Mouse (Mus musculus): ENCODE data around the gene Enah.

Enah gene

GRCm38 (mm10) chr1:182019926-182020801 lies at the start of gene Enah:
Enah (minus strand) TSS chr1:182019990.
- DNase-seq (ENCODE audit: low read depth), result no peak

GRCm38 (mm10) chr1:182068136-182068535 lies 48.3 kb upstream of the Enah start:
- no peak for DNase-seq (ENCODE audit: low read depth)

GRCm38 (mm10) chr1:182066527-182067465 lies 47.0 kb upstream of the Enah start:
- no peak for DNase-seq (ENCODE audit: low read depth)

- no peak for DNase-seq (ENCODE audit: low read depth)
These were observed 43.9 kb upstream of the Enah start for GRCm38 (mm10) chr1:182063716-182064115.

GRCm38 (mm10) chr1:182062801-182063200 lies 43.0 kb upstream of the Enah start:
- no peak for DNase-seq (ENCODE audit: low read depth)

GRCm38 (mm10) chr1:182061203-182061602 lies 41.4 kb upstream of the Enah start:
- DNase-seq (ENCODE audit: low read depth), result no peak

- DNase-seq (ENCODE audit: low read depth), result no peak
These were observed 40.0 kb upstream of the Enah start for GRCm38 (mm10) chr1:182059806-182060205.

- DNase-seq (ENCODE audit: low read depth), result no peak
These were observed 38.2 kb upstream of the Enah start for GRCm38 (mm10) chr1:182057998-182058397.

- DNase-seq (ENCODE audit: low read depth), result no peak
These were observed 35.3 kb upstream of the Enah start for GRCm38 (mm10) chr1:182055122-182055521.

- DNase-seq (ENCODE audit: low read depth), result no peak
These were observed 34.9 kb upstream of the Enah start for GRCm38 (mm10) chr1:182054651-182055050.

GRCm38 (mm10) chr1:182052973-182053372 lies 33.2 kb upstream of the Enah start:
- DNase-seq (ENCODE audit: low read depth), result no peak

GRCm38 (mm10) chr1:182052385-182052784 lies 32.6 kb upstream of the Enah start:
- no peak for DNase-seq (ENCODE audit: low read depth)

- no peak for DNase-seq (ENCODE audit: low read depth)
These were observed 30.0 kb upstream of the Enah start for GRCm38 (mm10) chr1:182049813-182050212.

GRCm38 (mm10) chr1:182048101-182048500 lies 28.3 kb upstream of the Enah start:
- no peak for DNase-seq (ENCODE audit: low read depth)

GRCm38 (mm10) chr1:182047016-182047690 lies 27.4 kb upstream of the Enah start:
- DNase-seq (ENCODE audit: low read depth), result no peak

GRCm38 (mm10) chr1:182045208-182045607 lies 25.4 kb upstream of the Enah start:
- DNase-seq (ENCODE audit: low read depth), result no peak

- no peak for DNase-seq (ENCODE audit: low read depth)
These were observed 20.7 kb upstream of the Enah start for GRCm38 (mm10) chr1:182040538-182040937.

GRCm38 (mm10) chr1:182031757-182032156 lies 12.0 kb upstream of the Enah start:
- DNase-seq (ENCODE audit: low read depth), result no peak

- no peak for DNase-seq (ENCODE audit: low read depth)
These were observed 11.3 kb upstream of the Enah start for GRCm38 (mm10) chr1:182031066-182031465.

GRCm38 (mm10) chr1:182029989-182030649 lies 10.3 kb upstream of the Enah start:
- DNase-seq (ENCODE audit: low read depth), result no peak
